Mouse (Mus musculus) thymus, postnatal 0 days (tissue): ENCODE measurements around the gene Itpk1. TPM values are rescaled to one million over a fixed set of nuclear protein-coding genes. Genes with fewer than 3 reads are reported as not detected.
"Not testable (repeated sequence)": the region's sequence is repeated elsewhere in the genome, so short reads cannot be mapped to it uniquely, and the experiment has no call there.

Experiments
- DNase-seq: peaks from one replicate; pipeline ENCODE4 v3.0.0-alpha.2; 2015; ENCODE audit warnings: low spot score
- polyA plus RNA-seq: library from polyadenylated mRNA; unstranded; fragments of >200 nt; fragmentation: Nextera tagmentation; extraction: Ambion mirVana; gene quantifications from 2 replicates; pipeline ENCODE4 v1.2.1, GENCODE M21; 2015

Gene Itpk1
- polyA plus RNA-seq, 1 experiment from 2014 or later = 18.6 TPM

- no peak for DNase-seq
Observed at GRCm38 (mm10) chr12:102664052-102664448, 40.7 kb downstream of the Itpk1 start.

GRCm38 (mm10) chr12:102663349-102664051 lies 41.2 kb downstream of the Itpk1 start:
- no peak for DNase-seq

- no peak for DNase-seq
Observed at GRCm38 (mm10) chr12:102661772-102662171, 43.0 kb downstream of the Itpk1 start.

- DNase-seq = no peak
Observed at GRCm38 (mm10) chr12:102660906-102661651, 43.7 kb downstream of the Itpk1 start.

GRCm38 (mm10) chr12:102653003-102653402 lies 51.7 kb downstream of the Itpk1 start:
- DNase-seq = no peak

- DNase-seq = peak; percentile 70
Observed at GRCm38 (mm10) chr12:102652420-102652819, 52.3 kb downstream of the Itpk1 start.

- peak; percentile 70 for DNase-seq
Observed at GRCm38 (mm10) chr12:102651871-102652270, 52.9 kb downstream of the Itpk1 start.

- DNase-seq = no peak
Observed at GRCm38 (mm10) chr12:102651401-102651800, 53.3 kb downstream of the Itpk1 start.

- DNase-seq = no peak
Observed at GRCm38 (mm10) chr12:102650649-102651048, 54.1 kb downstream of the Itpk1 start.

GRCm38 (mm10) chr12:102647839-102648564 lies 56.7 kb downstream of the Itpk1 start:
- DNase-seq = no peak

- DNase-seq = no peak
Observed at GRCm38 (mm10) chr12:102646586-102647260, 58.0 kb downstream of the Itpk1 start.

- no peak for DNase-seq
Observed at GRCm38 (mm10) chr12:102645911-102646585, 58.7 kb downstream of the Itpk1 start.

- no peak for DNase-seq
Observed at GRCm38 (mm10) chr12:102643316-102643715, 61.4 kb downstream of the Itpk1 start.

- DNase-seq = no peak
Observed at GRCm38 (mm10) chr12:102640436-102641163, 64.1 kb downstream of the Itpk1 start.

- DNase-seq = no peak
Observed at GRCm38 (mm10) chr12:102638878-102639277, 65.9 kb downstream of the Itpk1 start.

- no peak for DNase-seq
Observed at GRCm38 (mm10) chr12:102637235-102637634, 67.5 kb downstream of the Itpk1 start.

GRCm38 (mm10) chr12:102634436-102635050 lies 70.2 kb downstream of the Itpk1 start:
- no peak for DNase-seq

GRCm38 (mm10) chr12:102633083-102633501 lies 71.6 kb downstream of the Itpk1 start:
- no peak for DNase-seq

- no peak for DNase-seq
Observed at GRCm38 (mm10) chr12:102631690-102632089, 73.0 kb downstream of the Itpk1 start.

- not testable (repeated sequence) for DNase-seq
Observed at GRCm38 (mm10) chr12:102630471-102630870, 74.3 kb downstream of the Itpk1 start.
